Mouse (Mus musculus) common myeloid progenitor, adult 5-6 weeks (primary cell): ENCODE results near the gene Htra3. TPM values are rescaled to one million over a fixed set of nuclear protein-coding genes. Genes with fewer than 3 reads are reported as not detected.
A peak's percentile ranks its signal among the peaks of the same experiment; 100 is the strongest.

Experiments used
- ATAC-seq: replicated peaks from 2 replicates; pipeline ENCODE4 v1.8.0; 2016; ENCODE audit warnings: low read depth, mild to moderate bottlenecking, moderate TSS enrichment, inconsistent platforms; ENCODE audit not compliant: poor library complexity, severe bottlenecking
- total RNA-seq: library from RNA; stranded (forward); fragments of 200-1000, 187-1606 nt; gene quantifications from 2 replicates; pipeline ENCODE4 v1.2.3, GENCODE M21; 2017

The Htra3 gene
- total RNA-seq, 1 experiment from 2014 or later, result not detected

- no peak for ATAC-seq
These were observed 20.1 kb downstream of the Htra3 start for GRCm38 (mm10) chr5:35659503-35659902.

- ATAC-seq, result no peak
These were observed 23.7 kb downstream of the Htra3 start for GRCm38 (mm10) chr5:35655753-35656485.

GRCm38 (mm10) chr5:35653743-35654395 lies 25.7 kb downstream of the Htra3 start:
- ATAC-seq, result no peak

GRCm38 (mm10) chr5:35652872-35653271 lies 26.7 kb downstream of the Htra3 start:
- ATAC-seq, result no peak

- no peak for ATAC-seq
These were observed 27.3 kb downstream of the Htra3 start for GRCm38 (mm10) chr5:35652319-35652718.

GRCm38 (mm10) chr5:35648230-35648629 lies 31.4 kb downstream of the Htra3 start:
- no peak for ATAC-seq

- ATAC-seq, result no peak
These were observed 32.0 kb downstream of the Htra3 start for GRCm38 (mm10) chr5:35647562-35647961.

- no peak for ATAC-seq
These were observed 32.7 kb downstream of the Htra3 start for GRCm38 (mm10) chr5:35646927-35647326.

GRCm38 (mm10) chr5:35645938-35646493 lies 33.6 kb downstream of the Htra3 start:
- no peak for ATAC-seq

- ATAC-seq, result no peak
These were observed 35.5 kb downstream of the Htra3 start for GRCm38 (mm10) chr5:35644082-35644481.

- no peak for ATAC-seq
These were observed 36.1 kb downstream of the Htra3 start for GRCm38 (mm10) chr5:35643401-35644048.

GRCm38 (mm10) chr5:35641961-35642584 lies 37.5 kb downstream of the Htra3 start:
- ATAC-seq, result no peak

- ATAC-seq, result no peak
These were observed 43.6 kb downstream of the Htra3 start for GRCm38 (mm10) chr5:35636016-35636415.

- no peak for ATAC-seq
These were observed 46.7 kb downstream of the Htra3 start for GRCm38 (mm10) chr5:35632841-35633240.

GRCm38 (mm10) chr5:35631755-35632154 lies 47.8 kb downstream of the Htra3 start:
- 0 out of 2 replicates have a peak, but pooled peaks have one; percentile 29 for ATAC-seq

- peak; percentile 65 for ATAC-seq
These were observed 48.4 kb downstream of the Htra3 start for GRCm38 (mm10) chr5:35631224-35631623.

GRCm38 (mm10) chr5:35630706-35631105 lies 48.9 kb downstream of the Htra3 start:
- no peak for ATAC-seq

- ATAC-seq, result no peak
These were observed 50.2 kb downstream of the Htra3 start for GRCm38 (mm10) chr5:35629333-35629732.

GRCm38 (mm10) chr5:35628685-35629084 lies 50.9 kb downstream of the Htra3 start:
- ATAC-seq, result no peak

GRCm38 (mm10) chr5:35627307-35627840 lies 52.2 kb downstream of the Htra3 start:
- no peak for ATAC-seq
